Mouse (Mus musculus) forebrain, embryonic 13.5 days (tissue): ENCODE data around the gene Tbx2. TPM values are rescaled to one million over a fixed set of nuclear protein-coding genes. Genes with fewer than 3 reads are reported as not detected.

Experiments
- ATAC-seq: fragments of 200-750 bp; cut with Nextera tagmentation; 2 replicates; pipeline ENCODE4 v1.8.0; 2017
- H3K27ac ChIP-seq: fragments of 300-500 bp; sonication (generic); 2 replicates; pipeline ENCODE4 v1.5.1; 2015; ENCODE audit warnings: inconsistent platforms, mild to moderate bottlenecking, moderate library complexity
- H3K27me3 ChIP-seq: fragments of 300-500 bp; sonication (generic); 2 replicates; pipeline ENCODE4 v1.6.1; 2015; ENCODE audit warnings: mild to moderate bottlenecking, inconsistent platforms
- H3K36me3 ChIP-seq: fragments of 300-500 bp; sonication (generic); 2 replicates; pipeline ENCODE4 v1.6.1; 2015; ENCODE audit warnings: mild to moderate bottlenecking, inconsistent platforms; ENCODE audit not compliant: poor library complexity, severe bottlenecking
- H3K4me1 ChIP-seq: fragments of 300-500 bp; sonication (generic); 2 replicates; pipeline ENCODE4 v1.6.1; 2015; ENCODE audit warnings: inconsistent platforms
- H3K4me2 ChIP-seq: fragments of 300-500 bp; sonication (generic); 2 replicates; pipeline ENCODE4 v1.6.1; 2015; ENCODE audit warnings: inconsistent platforms, mild to moderate bottlenecking, moderate library complexity
- H3K4me3 ChIP-seq: fragments of 300-500 bp; sonication (generic); 2 replicates; pipeline ENCODE4 v1.5.1; 2015; ENCODE audit warnings: mild to moderate bottlenecking, inconsistent platforms
- H3K9ac ChIP-seq: fragments of 300-500 bp; sonication (generic); 2 replicates; pipeline ENCODE4 v1.6.1; 2015; ENCODE audit warnings: mild to moderate bottlenecking, inconsistent platforms
- H3K9me3 ChIP-seq: fragments of 300-500 bp; sonication (generic); replicated peaks from 2 replicates; pipeline ENCODE4 v1.6.1; 2016; ENCODE audit warnings: inconsistent platforms
- WGBS: fragments of 180-500 bp; shearing (Covaris S2); methylation state at CpG from one replicate; pipeline ENCODE4 v1.1.7; 2015; 5-methylcytosine and 5-hydroxymethylcytosine counted together
- polyA plus RNA-seq: library from polyadenylated mRNA; unstranded; fragments of >200 nt; fragmentation: Nextera tagmentation; extraction: Ambion mirVana; gene quantifications from 2 replicates; pipeline ENCODE4 v1.2.1, GENCODE M21; 2015

The Tbx2 gene
- 0.42 and 0.61 TPM in 2 replicates for polyA plus RNA-seq

DNA sequence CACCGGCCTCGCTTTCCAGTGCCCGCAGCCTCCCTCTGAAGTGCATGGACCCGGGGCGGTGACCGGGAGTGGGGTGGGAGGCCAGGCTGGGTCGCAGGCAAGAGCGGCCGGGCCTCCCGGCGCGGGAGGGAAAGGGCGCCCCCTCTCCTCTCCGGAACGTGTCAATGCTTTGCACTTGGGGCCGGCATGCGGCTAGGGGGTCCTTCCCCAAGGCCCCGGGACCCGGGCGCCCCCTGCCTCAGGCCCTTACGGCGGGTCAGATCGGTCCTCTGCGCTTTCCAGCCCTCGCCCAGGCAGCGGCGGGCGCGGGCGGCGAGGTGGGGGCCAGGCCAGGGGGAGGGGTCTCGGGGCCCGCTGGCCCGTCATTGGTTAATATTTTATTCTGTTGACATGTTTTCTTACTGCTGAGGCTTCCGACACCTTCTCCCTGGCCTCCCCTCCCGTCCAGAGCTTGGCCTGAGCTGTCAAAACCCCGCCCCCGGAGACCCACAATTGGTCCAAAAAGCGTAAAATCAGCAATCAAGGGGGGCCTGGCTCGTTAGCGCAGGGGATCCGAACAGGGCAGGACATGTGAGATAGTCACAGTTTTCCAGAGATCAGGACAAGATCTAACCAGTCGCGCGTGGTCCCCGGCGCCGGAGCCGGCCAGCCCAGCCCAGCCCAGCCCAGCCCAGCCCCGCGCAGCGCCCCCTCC lies at the start of gene Tbx2:
Gene Tbx2 (plus strand): TSS at position 321 of the 694 bp plus-strand sequence.
- H3K9ac ChIP-seq, result peak within 1 kb of the TSS; percentile 46

GRCm38 (mm10) chr11:85786113-85786718 lies 46.1 kb upstream of the Tbx2 start:
- peaks cover 5% of the 10 kb centered on the region; the same call in 1 of the 2 replicates for H3K4me1 ChIP-seq
- no peak overlapping the region for H3K4me3 ChIP-seq
- H3K9ac ChIP-seq, result no peak overlapping the region
- no peak overlapping the region for H3K27ac ChIP-seq
- 71% methylated on average over 3 of the region's 3 CpGs for WGBS
- H3K9me3 ChIP-seq, result no peaks in the 10 kb centered on the region
- H3K4me2 ChIP-seq, result no peak overlapping the region
- no peaks in the 10 kb centered on the region for H3K36me3 ChIP-seq
- 0 out of 2 replicates have a peak, but pooled peaks cover 3% of the 10 kb centered on the region for H3K27me3 ChIP-seq
- no peak for ATAC-seq

More for the DNA sequence above, at the start of gene Tbx2:
- no peaks in the 10 kb centered on the region for H3K9me3 ChIP-seq
- no peak within 1 kb of the TSS for H3K27ac ChIP-seq
- 0% methylated on average over 47 of the region's 52 CpGs for WGBS
- peak within 1 kb of the TSS; percentile 65 for H3K4me2 ChIP-seq
- ATAC-seq, result no peak
- H3K27me3 ChIP-seq, result peaks cover 98% of the 10 kb centered on the region
- peak within 1 kb of the TSS; percentile 38 for H3K4me3 ChIP-seq
- H3K36me3 ChIP-seq, result no peaks in the 10 kb centered on the region
- H3K4me1 ChIP-seq, result peaks cover 35% of the 10 kb centered on the region

DNA sequence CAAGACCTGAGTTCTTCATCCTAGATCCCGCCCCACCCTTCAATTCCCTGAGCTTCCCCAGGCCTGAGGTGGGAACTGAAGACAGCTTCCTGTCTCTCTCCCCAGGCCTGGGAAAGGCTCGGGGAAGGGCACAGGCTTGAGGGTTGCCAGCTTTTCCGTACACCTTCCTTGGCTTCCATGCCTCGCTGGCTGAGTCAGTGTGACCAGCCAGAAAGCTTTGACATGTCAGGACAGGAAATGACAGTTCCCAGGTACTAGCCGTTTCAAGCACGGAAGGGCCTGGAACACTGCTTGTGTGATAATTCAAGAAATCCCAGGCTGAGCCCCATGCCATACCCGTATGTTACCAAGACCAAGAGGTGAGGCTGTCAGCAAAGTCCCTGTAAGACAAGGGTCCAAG lies 42.6 kb upstream of the Tbx2 start:
- Histone ChIP-seq H3K27me3 (no peaks in the 10 kb centered on the region), H3K9me3 (no peaks in the 10 kb centered on the region), H3K4me3 (no peak overlapping the region), H3K4me1 (peaks cover 5% of the 10 kb centered on the region; the same call in 1 of the 2 replicates), H3K4me2 (no peak overlapping the region), H3K27ac (no peak overlapping the region), H3K36me3 (no peaks in the 10 kb centered on the region), H3K9ac (no peak overlapping the region)
- ATAC-seq, result no peak
- WGBS, result 91% methylated on average over 7 of the region's 7 CpGs

GRCm38 (mm10) chr11:85790267-85790666 lies 42.1 kb upstream of the Tbx2 start:
- no peak for ATAC-seq
- no peak overlapping the region for H3K4me3 ChIP-seq
- no peaks in the 10 kb centered on the region for H3K27me3 ChIP-seq
- no peak overlapping the region for H3K27ac ChIP-seq
- H3K9ac ChIP-seq, result no peak overlapping the region
- H3K4me1 ChIP-seq, result peaks cover 5% of the 10 kb centered on the region; the same call in 1 of the 2 replicates
- 86% methylated on average over 2 of the region's 2 CpGs for WGBS
- H3K36me3 ChIP-seq, result no peaks in the 10 kb centered on the region
- H3K9me3 ChIP-seq, result no peaks in the 10 kb centered on the region
- H3K4me2 ChIP-seq, result no peak overlapping the region

- H3K9ac ChIP-seq, result no peak overlapping the region
- H3K36me3 ChIP-seq, result no peaks in the 10 kb centered on the region
- H3K4me3 ChIP-seq, result no peak overlapping the region
- no peak overlapping the region for H3K4me2 ChIP-seq
- H3K27ac ChIP-seq, result no peak overlapping the region
- no peak for ATAC-seq
- no peaks in the 10 kb centered on the region for H3K9me3 ChIP-seq
- 65% methylated on average over 1 of the region's 1 CpGs for WGBS
- no peaks in the 10 kb centered on the region for H3K27me3 ChIP-seq
- H3K4me1 ChIP-seq, result peaks cover 3% of the 10 kb centered on the region; the same call in 1 of the 2 replicates
These were observed 41.1 kb upstream of the Tbx2 start for GRCm38 (mm10) chr11:85791212-85791611.

DNA sequence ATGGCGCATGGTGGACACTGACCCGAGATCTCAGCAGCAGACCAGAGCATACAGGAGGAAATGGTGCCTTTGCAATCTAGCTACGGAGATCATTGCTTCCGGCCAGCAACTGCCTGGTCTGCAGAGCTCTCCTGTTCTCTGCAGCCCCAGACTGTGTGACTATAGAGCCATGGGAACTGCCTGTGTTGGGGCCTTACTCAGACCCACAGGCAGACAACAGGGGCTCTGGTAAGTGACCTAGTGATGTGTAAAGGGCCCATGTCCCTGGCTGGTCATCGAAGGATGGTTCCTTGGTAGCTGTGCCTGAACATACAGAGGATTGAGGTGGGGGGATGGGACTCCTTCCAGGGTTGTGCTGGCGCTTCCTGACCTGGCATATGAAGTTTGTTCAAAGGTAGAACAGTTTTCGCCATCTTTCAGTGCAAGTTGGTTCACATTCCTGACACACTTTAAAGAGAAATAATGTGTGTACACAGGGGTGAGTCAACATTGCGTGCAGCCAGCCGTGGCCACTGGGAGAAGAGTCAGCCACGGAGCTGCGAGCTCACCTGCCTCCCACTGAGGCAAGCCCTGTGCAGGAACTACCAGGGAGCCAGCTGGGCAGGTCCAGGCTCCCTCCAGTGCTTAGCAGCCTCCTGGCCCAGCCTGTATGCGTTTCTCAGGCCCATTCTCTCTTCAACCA lies 39.7 kb upstream of the Tbx2 start:
- no peak overlapping the region for H3K4me3 ChIP-seq
- ATAC-seq, result no peak
- H3K9me3 ChIP-seq, result no peaks in the 10 kb centered on the region
- H3K27ac ChIP-seq, result no peak overlapping the region
- H3K27me3 ChIP-seq, result no peaks in the 10 kb centered on the region
- H3K9ac ChIP-seq, result no peak overlapping the region
- no peaks in the 10 kb centered on the region for H3K36me3 ChIP-seq
- no peaks in the 10 kb centered on the region for H3K4me1 ChIP-seq
- no peak overlapping the region for H3K4me2 ChIP-seq
- WGBS, result 72% methylated on average over 12 of the region's 12 CpGs

- Histone ChIP-seq H3K27ac (no peak overlapping the region), H3K4me1 (no peaks in the 10 kb centered on the region), H3K4me2 (no peak overlapping the region), H3K36me3 (no peaks in the 10 kb centered on the region), H3K9me3 (no peaks in the 10 kb centered on the region), H3K27me3 (no peaks in the 10 kb centered on the region), H3K4me3 (no peak overlapping the region), H3K9ac (no peak overlapping the region)
- no peak for ATAC-seq
- 90% methylated on average over 4 of the region's 4 CpGs for WGBS
These were observed 32.9 kb upstream of the Tbx2 start for GRCm38 (mm10) chr11:85799456-85799855.

- Histone ChIP-seq H3K27ac (no peak overlapping the region), H3K4me1 (no peaks in the 10 kb centered on the region), H3K27me3 (no peaks in the 10 kb centered on the region), H3K4me2 (no peak overlapping the region), H3K36me3 (no peaks in the 10 kb centered on the region), H3K4me3 (no peak overlapping the region), H3K9ac (no peak overlapping the region), H3K9me3 (no peaks in the 10 kb centered on the region)
- ATAC-seq, result no peak
- WGBS, result 87% methylated on average over 19 of the region's 19 CpGs
These were observed 32.5 kb upstream of the Tbx2 start for GRCm38 (mm10) chr11:85799856-85800255.

- ATAC-seq, result no peak
- Histone ChIP-seq H3K27ac (no peak overlapping the region), H3K27me3 (no peaks in the 10 kb centered on the region), H3K36me3 (no peaks in the 10 kb centered on the region), H3K9me3 (no peaks in the 10 kb centered on the region), H3K4me1 (no peaks in the 10 kb centered on the region), H3K9ac (no peak overlapping the region), H3K4me3 (no peak overlapping the region), H3K4me2 (no peak overlapping the region)
- 90% methylated on average over 11 of the region's 11 CpGs for WGBS
These were observed 32.0 kb upstream of the Tbx2 start for GRCm38 (mm10) chr11:85800380-85800779.

- no peak overlapping the region for H3K9ac ChIP-seq
- H3K4me1 ChIP-seq, result no peaks in the 10 kb centered on the region
- 81% methylated on average over 5 of the region's 5 CpGs for WGBS
- ATAC-seq, result no peak
- no peaks in the 10 kb centered on the region for H3K36me3 ChIP-seq
- no peaks in the 10 kb centered on the region for H3K27me3 ChIP-seq
- H3K4me2 ChIP-seq, result no peak overlapping the region
- H3K4me3 ChIP-seq, result no peak overlapping the region
- no peak overlapping the region for H3K27ac ChIP-seq
- no peaks in the 10 kb centered on the region for H3K9me3 ChIP-seq
These were observed 28.3 kb upstream of the Tbx2 start for GRCm38 (mm10) chr11:85804048-85804447.

- WGBS, result 90% methylated on average over 1 of the region's 1 CpGs
- no peaks in the 10 kb centered on the region for H3K36me3 ChIP-seq
- H3K9me3 ChIP-seq, result no peaks in the 10 kb centered on the region
- peaks cover 6% of the 10 kb centered on the region; the same call in 1 of the 2 replicates for H3K27me3 ChIP-seq
- ATAC-seq, result no peak
- H3K27ac ChIP-seq, result no peak overlapping the region
- H3K9ac ChIP-seq, result no peak overlapping the region
- no peaks in the 10 kb centered on the region for H3K4me1 ChIP-seq
- no peak overlapping the region for H3K4me2 ChIP-seq
- no peak overlapping the region for H3K4me3 ChIP-seq
These were observed 26.6 kb upstream of the Tbx2 start for GRCm38 (mm10) chr11:85805779-85806178.

GRCm38 (mm10) chr11:85807353-85807752 lies 25.0 kb upstream of the Tbx2 start:
- Histone ChIP-seq H3K27me3 (peaks cover 20% of the 10 kb centered on the region; the same call in 1 of the 2 replicates), H3K4me1 (no peaks in the 10 kb centered on the region), H3K9me3 (no peaks in the 10 kb centered on the region), H3K36me3 (no peaks in the 10 kb centered on the region), H3K4me3 (no peak overlapping the region), H3K4me2 (no peak overlapping the region), H3K9ac (no peak overlapping the region), H3K27ac (no peak overlapping the region)
- ATAC-seq, result no peak
- WGBS, result 89% methylated on average over 11 of the region's 11 CpGs
